Mouse (Mus musculus) spleen, embryonic (tissue): ENCODE measurements around the gene Synj2.

Source experiments
- CTCF ChIA-PET: fragments of 350-600 bp; sonication (Branson Sonifier 250); formaldehyde crosslinking; loops from one replicate; lab custom pipeline; 2022; lab: Charles Lee

Synj2 gene

DNA sequence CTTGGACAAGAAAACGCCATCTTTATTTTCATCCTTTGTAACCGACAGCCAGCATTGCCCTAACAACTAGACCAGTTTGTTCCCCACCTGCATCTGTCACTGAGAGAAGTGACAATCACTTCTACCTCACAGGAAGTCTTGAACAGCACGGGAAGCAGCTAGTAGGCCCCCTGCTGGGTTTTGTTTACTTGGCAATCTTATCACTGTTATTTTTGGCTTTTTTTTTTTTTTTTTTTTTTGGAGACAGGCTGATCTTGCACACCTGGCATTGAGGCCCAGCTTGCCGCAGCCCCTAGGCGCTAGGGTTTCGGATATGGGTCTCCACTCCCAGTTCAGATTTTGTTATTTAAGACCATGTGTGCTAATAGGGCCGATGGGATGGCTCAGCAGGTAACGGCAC lies 32.5 kb downstream of the Synj2 start:
- CTCF ChIA-PET, result no interaction called here

DNA sequence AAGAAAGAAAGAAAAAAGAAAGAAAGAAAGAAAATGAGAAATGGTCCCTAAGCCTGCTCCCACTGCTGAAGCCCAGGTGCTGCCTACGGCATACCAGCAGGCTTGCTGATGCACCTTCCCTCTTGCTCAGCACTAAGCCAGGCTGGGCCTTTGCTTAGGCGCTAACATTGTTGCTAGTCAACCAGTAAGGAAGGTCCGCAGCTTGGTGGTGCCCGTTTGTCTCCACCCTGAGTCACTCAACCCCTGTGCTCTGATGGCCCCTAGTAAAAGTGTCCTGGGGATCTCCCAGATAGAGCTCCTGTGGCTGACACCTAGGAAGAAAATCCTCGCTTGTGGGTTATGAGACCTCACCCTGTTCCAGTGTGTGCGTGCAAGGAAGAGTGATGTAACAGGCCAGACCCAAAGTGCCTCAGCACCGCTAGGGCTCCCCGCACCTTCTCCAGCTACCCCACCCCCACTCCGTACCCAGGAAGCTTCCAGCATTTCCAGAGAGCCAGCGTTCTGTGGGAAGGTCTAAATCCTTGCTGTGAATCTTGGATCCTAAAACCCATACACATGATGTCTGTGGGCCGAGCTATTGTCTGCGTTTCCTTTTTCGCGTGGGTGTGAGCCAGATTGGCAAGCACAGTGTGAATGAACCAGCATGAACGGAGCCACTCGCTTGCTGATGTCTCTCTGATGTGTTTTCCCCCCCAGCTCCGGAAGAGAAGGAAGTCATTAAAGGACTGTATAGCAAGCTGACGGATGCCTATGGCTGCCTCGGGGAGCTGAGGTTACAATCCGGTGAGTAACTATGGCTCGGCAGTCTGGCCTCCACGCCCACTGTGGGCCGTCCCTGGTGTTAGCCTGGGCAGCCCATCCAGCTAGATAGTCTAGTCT lies 34.3 kb downstream of the Synj2 start:
- CTCF ChIA-PET, result interaction anchor here (0.5 kb wide), 1 partner anchor 34 kb away, joined by 6 read pairs; the partner anchor contains the start of gene Synj2

DNA sequence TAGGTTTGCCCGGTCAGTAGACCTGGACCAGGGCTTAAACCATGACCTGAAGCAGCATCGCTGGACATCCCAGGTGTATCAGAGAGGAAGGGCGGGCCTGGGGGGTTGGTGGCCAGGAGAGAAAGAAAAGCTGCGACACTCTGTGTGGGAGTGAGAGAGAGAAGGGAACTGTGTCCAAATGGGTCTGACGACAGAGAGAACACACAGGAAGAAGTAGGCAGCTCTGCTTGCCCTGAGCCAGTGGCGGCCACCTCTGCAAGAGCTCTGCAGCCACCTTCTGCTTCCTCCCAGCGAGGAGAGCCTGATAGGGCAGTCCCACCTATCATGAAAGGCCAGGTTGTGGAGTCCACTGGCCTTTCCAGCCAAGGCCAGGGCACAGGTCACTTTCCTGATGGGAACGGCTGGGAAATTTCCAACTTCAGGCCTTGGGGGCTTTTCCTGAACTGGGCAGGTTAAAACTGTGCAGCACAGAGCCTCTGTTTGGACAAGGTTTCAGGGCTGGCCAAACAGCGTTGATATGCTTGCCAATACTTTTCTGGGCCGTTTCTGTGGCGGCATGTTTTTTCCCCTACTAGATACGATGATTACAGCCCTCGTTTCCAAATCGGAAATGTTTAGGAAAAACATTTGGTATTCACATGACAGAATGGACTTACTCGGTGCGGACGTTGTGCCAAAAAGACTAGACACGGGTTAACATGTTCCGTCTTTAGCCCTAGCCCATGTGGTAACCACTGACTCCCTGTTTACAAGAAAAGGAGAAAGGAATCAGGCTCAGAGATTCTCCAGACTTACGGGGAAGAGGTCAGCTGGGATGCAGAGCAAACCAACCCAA lies 35.4 kb downstream of the Synj2 start:
- CTCF ChIA-PET, result interaction anchor here (0.5 kb wide), 2 partner anchors 36 to 536 kb away, joined by 3 to 6 read pairs; partner anchors contain the start of gene Synj2

DNA sequence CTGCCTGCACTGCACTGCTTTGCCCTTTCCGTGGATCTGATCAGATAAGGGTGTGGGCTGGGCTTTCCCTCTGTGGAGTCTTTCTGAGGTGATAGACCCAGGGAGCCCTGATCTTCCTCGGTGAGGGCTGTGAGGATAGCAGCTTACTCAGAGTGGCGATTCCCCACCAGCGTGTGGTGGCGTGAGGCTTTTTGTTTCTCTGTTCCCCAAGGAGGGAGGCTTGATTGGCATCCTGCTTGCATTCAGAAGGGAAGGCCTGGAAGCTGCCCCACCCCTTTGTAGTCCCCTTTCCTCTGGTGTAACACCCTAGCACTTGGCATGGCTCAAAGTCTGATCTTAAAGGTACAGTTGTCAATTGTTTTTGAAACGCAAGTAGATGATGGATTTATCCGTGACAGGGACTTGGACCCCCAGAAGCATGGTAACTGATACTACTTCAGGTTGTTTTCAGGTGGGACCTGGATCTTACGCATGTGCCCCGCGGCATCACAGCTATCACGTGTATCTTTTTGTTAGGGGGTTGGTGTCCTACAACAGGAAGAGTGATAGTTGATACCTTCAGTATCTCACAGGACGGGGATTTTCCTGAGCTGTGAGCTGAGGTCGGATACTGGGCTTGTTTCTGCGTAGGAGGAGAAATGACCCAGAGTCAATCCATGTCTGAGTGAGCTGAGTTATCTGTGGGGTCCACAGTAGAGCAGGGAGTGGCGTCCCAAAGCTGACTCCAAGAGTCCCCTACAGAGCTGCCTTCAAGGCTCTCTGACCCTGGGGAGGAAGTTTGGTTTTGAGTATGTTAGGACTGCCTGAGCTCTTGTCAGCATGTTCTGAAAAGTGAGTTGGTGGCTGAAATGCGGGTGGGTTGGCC lies 36.2 kb downstream of the Synj2 start:
- CTCF ChIA-PET, result interaction anchor here (0.6 kb wide), 1 partner anchor 118 kb away, joined by 3 read pairs; no protein-coding TSS in a partner anchor

DNA sequence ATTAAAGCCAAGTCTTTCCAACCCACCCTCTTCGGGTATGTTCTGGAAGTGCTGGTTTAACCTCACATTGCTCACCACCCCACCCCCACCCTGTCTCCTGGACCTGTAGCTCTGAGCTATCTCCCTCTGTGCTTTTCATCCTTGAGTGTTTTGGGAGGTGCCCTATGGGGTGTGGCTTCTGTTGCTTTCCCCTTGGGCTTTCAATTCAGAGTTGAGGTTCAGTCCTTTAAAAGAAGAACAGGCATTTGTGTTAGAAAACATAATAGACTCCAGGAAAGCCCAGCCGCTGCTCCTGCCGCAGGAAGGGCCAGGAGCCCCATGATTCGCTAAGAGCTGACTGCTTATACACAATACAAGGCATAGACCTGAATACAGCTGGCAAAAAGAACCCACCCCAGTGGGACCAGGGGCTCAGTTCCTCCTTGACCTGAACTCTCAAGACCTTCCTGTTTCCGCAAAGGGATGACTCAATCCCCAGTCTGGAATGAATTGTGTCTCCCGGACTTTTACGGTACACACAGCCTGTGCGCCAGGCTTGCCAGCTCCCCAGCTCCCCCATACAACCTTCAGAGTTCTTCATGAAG lies 36.9 kb downstream of the Synj2 start:
- CTCF ChIA-PET, result interaction anchor here (0.6 kb wide), 1 partner anchor 119 kb away, joined by 3 read pairs; no protein-coding TSS in a partner anchor

DNA sequence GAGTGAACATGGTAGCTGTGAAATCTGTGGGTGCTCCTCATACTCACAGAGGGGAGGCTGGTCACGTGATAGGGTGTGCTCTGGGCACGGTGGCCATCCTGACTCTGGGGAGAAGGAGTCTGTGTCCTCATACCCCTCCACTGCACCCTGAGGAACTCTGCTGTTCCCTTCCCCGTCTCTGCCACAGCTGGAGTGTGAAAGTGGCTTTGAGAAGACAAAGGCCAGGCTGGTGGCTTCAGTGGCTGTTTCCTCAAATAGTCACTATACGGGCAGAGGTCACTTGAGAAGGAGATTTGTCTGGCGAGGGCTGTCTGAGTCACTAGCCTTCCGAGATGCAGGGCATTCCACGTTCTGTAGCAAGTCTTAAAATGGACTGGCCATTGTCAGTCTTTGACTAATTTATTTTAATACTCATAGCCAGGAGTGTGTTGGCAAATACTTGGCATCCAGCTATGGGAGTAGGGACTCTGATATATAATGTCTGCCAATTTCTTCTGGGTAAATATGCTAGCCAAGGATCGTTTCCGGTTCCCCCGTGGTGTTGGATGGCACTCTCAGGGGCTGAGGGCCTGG lies 37.5 kb downstream of the Synj2 start:
- CTCF ChIA-PET, result interaction anchor here (0.6 kb wide), 1 partner anchor 119 kb away, joined by 3 read pairs; no protein-coding TSS in a partner anchor

DNA sequence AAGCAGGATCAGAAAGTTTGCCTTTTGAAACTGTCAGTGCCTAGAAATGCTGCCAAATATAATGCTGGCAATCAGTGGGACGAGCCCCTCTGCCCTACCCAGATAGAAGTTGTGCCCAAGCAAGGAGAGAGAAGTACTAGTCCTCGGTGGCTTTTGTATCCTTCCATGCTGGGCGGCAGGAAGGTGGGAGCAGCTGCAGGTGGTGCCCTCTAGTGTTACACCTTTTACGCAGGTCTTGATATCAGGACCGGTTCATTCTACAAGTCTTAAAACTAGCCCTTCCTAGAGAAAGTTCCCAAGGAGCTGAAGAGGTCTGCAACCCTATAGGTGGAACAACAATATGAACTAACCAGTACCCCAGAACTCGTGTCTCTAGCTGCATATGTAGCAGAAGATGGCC lies 39.8 kb downstream of the Synj2 start:
- CTCF ChIA-PET, result no interaction called here

DNA sequence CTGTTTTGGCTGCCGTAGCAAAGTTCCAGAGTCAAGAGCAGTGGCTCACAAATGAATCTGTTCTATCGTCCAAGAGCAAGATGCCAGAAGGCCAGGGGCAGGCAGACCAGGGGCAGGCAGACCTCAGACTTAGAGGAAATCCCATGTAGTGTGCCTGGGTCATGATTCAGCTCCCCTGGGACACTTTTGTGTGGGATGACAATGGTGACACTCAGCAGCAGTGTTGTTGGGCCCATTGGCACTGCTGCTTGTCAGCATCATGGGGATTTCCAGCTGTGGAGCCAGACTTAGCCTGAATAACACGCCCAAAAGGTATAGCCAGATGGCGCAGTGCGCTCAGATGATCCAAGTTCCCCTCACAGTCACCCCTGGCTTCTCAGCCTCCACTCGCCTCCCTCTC lies 42.1 kb downstream of the Synj2 start:
- CTCF ChIA-PET, result no interaction called here

DNA sequence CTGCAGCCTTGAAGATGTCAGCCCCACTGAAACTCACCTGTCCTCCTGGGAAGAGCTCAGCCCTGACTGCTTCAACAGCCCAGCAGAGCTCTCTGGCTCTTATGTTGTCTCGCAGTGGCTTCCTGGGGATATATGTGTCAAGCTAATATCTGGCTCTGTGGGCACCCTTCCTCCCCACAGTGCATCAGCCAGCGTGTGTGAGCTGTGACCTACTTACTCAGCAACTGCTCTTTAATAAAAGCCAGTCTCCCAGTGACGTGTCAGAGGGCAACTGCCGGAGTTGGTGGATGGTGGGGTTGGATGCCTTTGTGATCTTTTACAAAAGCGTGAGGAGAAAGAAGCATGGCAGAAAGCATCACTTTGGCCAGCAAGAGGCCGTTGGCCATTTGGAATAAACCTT lies 42.8 kb downstream of the Synj2 start:
- CTCF ChIA-PET, result interaction anchor here (0.7 kb wide), 1 partner anchor 14 kb away, joined by 3 read pairs; no protein-coding TSS in a partner anchor

DNA sequence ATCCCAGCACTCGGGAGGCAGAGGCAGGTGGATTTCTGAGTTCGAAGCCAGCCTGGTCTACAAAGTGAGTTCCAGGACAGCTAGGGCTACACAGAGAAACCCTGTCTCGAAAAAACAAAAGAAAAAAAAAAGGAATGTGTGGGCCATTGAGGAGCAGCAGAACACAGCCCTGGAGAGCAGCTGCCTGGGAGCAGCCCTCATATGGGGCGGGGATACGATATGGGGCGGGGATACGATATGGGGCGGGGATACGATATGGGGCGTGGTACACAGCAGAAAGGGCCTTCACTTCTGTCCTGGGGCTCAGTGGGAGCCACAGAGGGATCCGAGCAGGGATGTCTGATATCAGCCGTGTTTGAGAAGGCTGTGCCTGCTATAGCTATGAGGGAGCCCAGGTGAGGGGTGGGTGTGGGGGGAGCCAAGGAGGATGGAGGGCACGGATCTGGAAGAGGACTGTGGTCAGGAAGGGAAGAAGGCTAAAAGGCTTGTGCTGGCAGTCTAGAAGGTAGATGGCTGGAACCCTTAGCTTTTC lies 43.7 kb downstream of the Synj2 start:
- CTCF ChIA-PET, result no interaction called here

DNA sequence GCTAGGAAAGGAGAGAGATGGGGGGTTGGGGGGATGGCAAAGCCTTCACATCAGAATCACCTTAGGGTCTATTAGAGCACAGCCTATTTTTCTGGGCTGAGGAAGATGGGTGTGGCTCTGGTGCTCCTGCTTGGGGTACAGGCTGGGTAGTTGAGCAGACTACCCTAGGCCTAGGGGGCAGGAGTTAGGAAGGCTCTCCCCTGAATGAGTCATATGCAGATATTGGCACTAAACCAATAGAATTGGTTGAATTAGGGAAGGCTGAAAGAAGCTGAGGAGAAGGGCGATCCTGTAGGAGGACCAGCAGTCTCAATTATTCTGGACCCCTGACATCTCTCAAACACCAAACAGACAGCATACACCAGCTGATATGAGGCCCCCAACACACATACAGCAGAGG lies 44.2 kb downstream of the Synj2 start:
- CTCF ChIA-PET, result no interaction called here

DNA sequence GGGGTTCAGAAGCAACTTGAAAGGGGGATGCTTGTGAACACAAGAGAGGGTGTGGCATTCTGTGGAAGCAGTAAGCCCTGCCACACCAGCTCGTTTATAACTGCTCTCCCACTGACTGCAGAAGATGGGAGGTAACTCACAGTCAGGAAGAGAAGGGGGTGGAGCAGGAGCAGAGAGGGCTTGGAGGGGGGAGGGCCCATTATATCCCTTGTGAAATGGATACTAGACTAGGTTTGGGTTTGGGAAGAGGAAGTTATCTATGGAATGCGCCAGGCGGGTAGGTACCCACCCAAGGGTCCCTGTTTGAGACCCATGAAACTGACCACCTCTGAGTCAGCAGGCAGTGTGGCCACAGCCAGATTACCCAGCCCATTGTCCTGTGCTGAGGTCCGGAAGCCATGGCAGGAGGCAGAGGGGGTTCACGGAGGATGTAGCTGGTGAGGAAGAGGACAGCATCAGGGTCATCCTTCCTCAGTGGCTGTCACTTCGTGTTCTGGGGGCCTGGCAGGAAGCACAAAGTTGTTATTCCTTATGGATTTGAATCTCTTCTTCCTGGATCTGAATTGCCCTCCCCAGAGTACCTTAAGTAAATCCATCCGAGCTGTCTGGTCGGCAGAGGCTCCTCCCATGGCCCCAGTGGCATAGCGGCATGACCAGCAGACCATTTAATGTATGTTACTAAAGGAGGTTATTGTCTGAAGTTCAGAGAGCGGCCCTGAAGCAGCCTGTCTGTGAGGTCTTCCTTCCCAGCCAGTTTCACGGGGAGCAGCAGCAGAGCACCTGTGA lies 46.4 kb downstream of the Synj2 start:
- CTCF ChIA-PET, result no interaction called here

DNA sequence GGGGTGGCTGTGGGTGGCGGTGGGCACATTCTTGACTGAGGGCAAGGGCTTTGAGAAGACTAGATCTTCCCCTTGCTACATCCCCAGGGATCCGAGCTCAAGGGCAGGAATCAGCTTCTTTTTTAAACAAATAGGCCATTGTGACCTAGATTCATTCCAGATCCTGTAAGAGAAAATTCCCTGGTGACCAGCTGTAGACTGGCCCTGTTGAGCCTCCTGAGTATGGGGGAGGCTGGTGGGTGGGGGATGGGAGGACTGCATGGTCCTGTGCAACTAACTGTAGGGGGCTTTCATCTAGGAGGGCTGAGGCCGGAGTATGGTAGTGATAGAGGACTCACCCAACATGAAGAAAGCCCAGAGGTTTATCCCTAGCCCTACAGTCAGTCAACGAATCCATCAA lies 47.0 kb downstream of the Synj2 start:
- CTCF ChIA-PET, result no interaction called here

DNA sequence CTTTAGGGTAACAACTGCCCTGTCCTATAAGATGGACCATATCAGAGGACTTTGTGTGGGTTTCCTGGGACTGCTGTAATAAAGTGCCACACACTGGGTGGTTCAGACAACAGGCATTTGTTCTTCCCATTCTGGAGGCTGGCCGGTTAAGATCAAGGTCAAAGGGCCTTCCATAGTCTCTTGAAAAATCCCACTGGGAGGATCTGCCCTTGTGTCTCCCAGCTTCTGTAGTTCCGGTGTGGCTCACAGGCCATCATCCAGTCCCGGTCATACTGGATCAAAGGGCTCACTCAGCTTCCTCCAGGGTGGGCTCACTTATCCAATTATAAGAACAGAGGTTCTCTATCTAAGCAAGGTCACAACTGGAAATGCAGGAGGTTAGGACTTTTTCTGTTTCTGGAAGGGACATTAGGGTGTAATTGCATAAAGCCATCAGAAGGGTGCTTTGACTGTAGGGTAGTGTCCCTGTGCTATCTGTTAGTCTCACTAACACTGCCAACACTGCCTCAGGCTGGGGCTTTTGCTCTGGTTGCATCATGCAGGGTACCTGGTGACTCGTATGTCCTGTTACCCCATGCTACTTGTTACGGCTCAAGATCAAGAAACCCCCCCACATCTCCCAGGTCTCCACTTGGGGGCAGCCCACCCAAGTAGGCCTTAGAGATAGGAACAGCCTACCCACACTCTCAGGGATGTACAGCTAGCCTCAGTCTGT lies 51.9 kb downstream of the Synj2 start:
- CTCF ChIA-PET, result no interaction called here

DNA sequence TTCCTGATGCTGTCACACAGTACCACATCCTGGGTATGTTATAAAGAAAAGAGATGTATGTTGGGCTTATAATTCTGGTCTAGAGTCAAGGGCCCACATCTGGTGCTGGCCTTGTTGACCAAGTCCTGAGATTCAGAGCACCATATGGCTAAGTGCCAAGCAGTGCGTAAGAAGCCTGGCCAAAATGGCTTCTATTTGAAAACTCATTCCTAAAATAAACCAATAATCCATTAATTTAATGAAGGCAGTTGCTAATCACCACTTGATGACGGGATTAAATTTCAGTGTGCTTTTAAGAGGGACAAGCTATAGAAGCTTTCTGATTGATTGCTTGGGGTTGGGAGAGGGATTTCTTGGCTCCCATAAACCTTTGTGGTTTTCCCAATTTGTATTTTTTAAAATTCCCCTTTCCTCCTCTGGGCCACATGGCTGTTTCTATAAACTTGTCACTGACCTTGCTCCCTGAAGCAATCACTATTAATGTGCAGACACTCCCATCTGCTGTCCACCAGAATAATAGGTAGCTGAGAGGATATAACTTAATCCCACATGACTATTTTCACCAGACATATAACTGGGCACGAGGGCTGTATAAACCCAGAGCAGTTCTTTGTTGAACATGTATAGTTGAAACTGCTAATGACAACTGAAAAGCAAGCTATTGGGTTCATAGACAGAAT lies 52.6 kb downstream of the Synj2 start:
- CTCF ChIA-PET, result no interaction called here

DNA sequence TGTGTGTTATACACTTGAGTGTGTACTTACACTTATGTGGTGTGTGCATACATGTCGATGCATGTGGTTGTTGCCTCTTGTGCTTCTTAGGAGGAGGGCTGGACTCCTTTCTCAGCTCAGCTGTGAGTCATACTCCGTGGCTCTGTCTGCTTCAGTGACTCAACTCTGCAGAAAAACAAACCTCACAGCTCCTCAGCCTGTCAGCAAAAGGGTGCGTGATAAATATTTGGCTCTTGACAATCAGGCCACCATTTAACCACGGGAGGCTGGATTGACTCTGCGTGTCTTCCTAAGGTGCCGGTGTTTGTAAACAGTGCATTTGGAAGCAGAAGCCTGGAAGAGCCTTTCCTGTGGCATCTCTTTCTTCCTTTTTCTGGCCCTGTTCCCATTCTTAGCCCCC lies 53.5 kb downstream of the Synj2 start:
- CTCF ChIA-PET, result no interaction called here

DNA sequence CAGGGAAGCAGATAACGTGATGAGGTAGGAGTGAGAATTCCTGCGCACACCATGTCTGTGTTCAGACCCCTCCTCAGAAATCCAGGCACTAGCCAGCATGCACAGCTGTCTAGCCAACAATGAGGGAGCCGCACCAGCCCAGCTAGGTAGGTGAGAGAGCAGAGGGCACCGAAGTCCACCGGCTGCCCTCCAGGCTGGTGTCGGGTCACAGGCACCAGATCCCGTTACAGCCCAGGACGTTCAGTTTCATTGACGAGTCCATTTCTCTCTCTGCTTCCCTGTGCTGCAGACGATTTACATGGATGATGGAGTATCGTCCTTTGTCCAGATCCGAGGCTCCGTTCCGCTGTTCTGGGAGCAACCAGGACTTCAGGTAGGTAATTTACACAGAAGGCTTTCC lies 55.5 kb downstream of the Synj2 start:
- CTCF ChIA-PET, result no interaction called here
